Mouse (Mus musculus) small intestine, adult 2 months (tissue): ENCODE data around the gene Trim30a.
A peak's percentile ranks its signal among the peaks of the same experiment; 100 is the strongest.

Experiments used
- CTCF ChIP-seq: fragments of 200-500 bp; IDR thresholded peaks from 2 replicates; pipeline ENCODE4 v1.5.1; 2012; ENCODE audit warnings: low read depth, mild to moderate bottlenecking, control low read depth, inconsistent platforms, low read length, moderate library complexity, mixed read lengths; ENCODE audit not compliant: insufficient replicate concordance, insufficient read length; ENCODE audit errors: extremely low read depth
- POLR2A ChIP-seq: fragments of 200-500 bp; IDR thresholded peaks from 2 replicates; pipeline ENCODE4 v1.6.1; 2012; ENCODE audit warnings: low read depth, mild to moderate bottlenecking, control low read depth, inconsistent platforms, low read length, moderate library complexity

- TF ChIP-seq POLR2A (no peak), CTCF (peak; percentile 15; the same call in 1 of the 2 replicates)
These were observed 18.9 kb downstream of the Trim30a start for GRCm38 (mm10) chr7:104445961-104446645.
